15 mouse cellular contexts compared by ENCODE assay signal in genomic region chr4:133156831-133157230, GRCm38 (mm10). TPM values are rescaled to one million over a fixed set of nuclear protein-coding genes. Genes with fewer than 3 reads are reported as not detected.
DNase-seq lines count a peak whose midpoint lies in the region; ATAC-seq and TF ChIP-seq lines count a peak whose summit lies in the region.
"Had no signal": no experiment of that assay in that cellular context is flagged by ENCODE, and none has a peak within 500 bp of the region (broad histone marks: within the 10 kb centered on the region; RNA-seq: fewer than 3 reads in every experiment).

No protein-coding gene starts in this region.

- no peak overlapping the region for H3K4me2 ChIP-seq in forebrain, embryonic 15.5 days (replicated peaks)
- no peak overlapping the region for H3K4me2 ChIP-seq in forebrain, embryonic 12.5 days
- no peak overlapping the region for H3K4me2 ChIP-seq in kidney, postnatal 0 days (ENCODE audit: low read length)
- H3K4me2 ChIP-seq: liver, embryonic 15.5 days had no signal

- no peak for ATAC-seq in forebrain, embryonic 15.5 days (replicated peaks)
- ATAC-seq in forebrain, embryonic 12.5 days (ENCODE audit: low FRiP score), result no peak
- no peak for ATAC-seq in kidney, postnatal 0 days (replicated peaks; ENCODE audit: low FRiP score, low read depth)
- ATAC-seq: intestine, postnatal 0 days; Patski had no signal

- DNase-seq in kidney, postnatal 0 days (ENCODE audit: low spot score), result no peak
- DNase-seq in kidney, postnatal 10 days, result no peak
- no peak for DNase-seq in spleen, adult 2 months (ENCODE audit: low read depth in 1 of 2, low spot score in 2 of 2)
- DNase-seq in spleen, adult 18-20 months, result no peak
- no peak for DNase-seq in left cerebral cortex, postnatal 10 days (ENCODE audit: extremely low spot score in 1 of 2, low spot score in 2 of 2)
- DNase-seq in Muller cell, postnatal 12 days (ENCODE audit: inconsistent ontology term), result no peak
- DNase-seq: adrenal gland, adult 8-10 months; heart, postnatal 36 days had no signal

- H3K27me3 ChIP-seq in forebrain, embryonic 15.5 days, result no peaks in the 10 kb centered on the region
- no peaks in the 10 kb centered on the region for H3K27me3 ChIP-seq in forebrain, embryonic 12.5 days
- H3K27me3 ChIP-seq in kidney, postnatal 0 days (ENCODE audit: insufficient read depth, low read length), result no peaks in the 10 kb centered on the region
- no peaks in the 10 kb centered on the region for H3K27me3 ChIP-seq in spleen, adult 2 months (ENCODE audit: control insufficient read depth, insufficient read depth, low read length)
- H3K27me3 ChIP-seq: liver, embryonic 15.5 days; Patski had no signal

- peak overlapping the region; percentile 24; the same call in 1 of the 2 replicates for H3K27ac ChIP-seq in forebrain, embryonic 15.5 days (replicated peaks)
- H3K27ac ChIP-seq in forebrain, embryonic 12.5 days, result no peak overlapping the region
- H3K27ac ChIP-seq in kidney, postnatal 0 days, result 0 out of 2 replicates have a peak overlapping the region, but pooled peaks have one; percentile 22
- peak overlapping the region; percentile 38 for H3K27ac ChIP-seq in spleen, adult 2 months (ENCODE audit: insufficient read depth, low read length)
- H3K27ac ChIP-seq: liver, embryonic 15.5 days had no signal

- no peaks in the 10 kb centered on the region for H3K36me3 ChIP-seq in forebrain, embryonic 15.5 days
- H3K36me3 ChIP-seq in forebrain, embryonic 12.5 days (replicated peaks), result 0 out of 2 replicates have a peak, but pooled peaks cover 3% of the 10 kb centered on the region
- H3K36me3 ChIP-seq in kidney, postnatal 0 days (ENCODE audit: insufficient read depth, low read length), result no peaks in the 10 kb centered on the region
- peaks cover 4% of the 10 kb centered on the region for H3K36me3 ChIP-seq in spleen, adult 2 months (ENCODE audit: control insufficient read depth, insufficient read depth, low read length)

- TF ChIP-seq POLR2A in spleen, adult 2 months (IDR thresholded peaks at IDR 0.05; ENCODE audit: low read depth, low read length), result no peak

- peaks cover 22% of the 10 kb centered on the region for H3K4me1 ChIP-seq in forebrain, embryonic 15.5 days
- H3K4me1 ChIP-seq in forebrain, embryonic 12.5 days, result peaks cover 21% of the 10 kb centered on the region
- peaks cover 24% of the 10 kb centered on the region for H3K4me1 ChIP-seq in kidney, postnatal 0 days (replicated peaks; ENCODE audit: insufficient read depth, low read length)
- H3K4me1 ChIP-seq in spleen, adult 2 months (ENCODE audit: control insufficient read depth, insufficient read depth, insufficient read length), result peaks cover 45% of the 10 kb centered on the region

- H3K9me3 ChIP-seq in forebrain, embryonic 15.5 days, result no peaks in the 10 kb centered on the region
- H3K9me3 ChIP-seq in forebrain, embryonic 12.5 days, result no peaks in the 10 kb centered on the region
- H3K9me3 ChIP-seq in kidney, postnatal 0 days (replicated peaks; ENCODE audit: low read length), result no peaks in the 10 kb centered on the region
- H3K9me3 ChIP-seq: liver, embryonic 15.5 days had no signal

- no peak overlapping the region for H3K4me3 ChIP-seq in forebrain, embryonic 15.5 days
- no peak overlapping the region for H3K4me3 ChIP-seq in forebrain, embryonic 12.5 days (replicated peaks)
- no peak overlapping the region for H3K4me3 ChIP-seq in kidney, postnatal 0 days (replicated peaks; ENCODE audit: low read depth, low read length)
- no peak overlapping the region for H3K4me3 ChIP-seq in spleen, adult 2 months (ENCODE audit: extremely low read depth, insufficient read depth, insufficient read length)
- H3K4me3 ChIP-seq: liver, embryonic 15.5 days had no signal

- H3K9ac ChIP-seq in forebrain, embryonic 15.5 days (replicated peaks), result no peak overlapping the region
- H3K9ac ChIP-seq in forebrain, embryonic 12.5 days, result no peak overlapping the region
- no peak overlapping the region for H3K9ac ChIP-seq in kidney, postnatal 0 days (ENCODE audit: low read depth, low read length)
- H3K9ac ChIP-seq: liver, embryonic 15.5 days had no signal

- TF ChIP-seq CTCF in kidney, postnatal 0 days (IDR thresholded peaks at IDR 0.05; ENCODE audit: low read depth), result no peak
- no peak for TF ChIP-seq CTCF in spleen, adult 2 months (IDR thresholded peaks at IDR 0.05; ENCODE audit: extremely low read depth, insufficient read depth, insufficient read length, insufficient replicate concordance)

- intact Hi-C loops in left cerebral cortex, postnatal 10 days (cut with DNase I), result no loop called here

- 58% methylated on average over 10 of the region's 10 CpGs for WGBS in forebrain, embryonic 15.5 days
- 82% methylated on average over 10 of the region's 10 CpGs for WGBS in forebrain, embryonic 12.5 days
- WGBS in kidney, postnatal 0 days, result 60% methylated on average over 10 of the region's 10 CpGs
- WGBS in spleen, adult 2 months, result 72% methylated on average over 10 of the region's 10 CpGs

RNA-seq across cellular contexts. Expression of gene Wasf2, which starts 26.5 kb away (rescaled TPM):
- 31.8 and 33.6 TPM in 2 replicates for polyA plus RNA-seq in forebrain, embryonic 15.5 days (2015; fragmentation: Nextera tagmentation; extraction: Ambion mirVana)
- polyA plus RNA-seq in forebrain, embryonic 12.5 days (2016; fragmentation: Nextera tagmentation; extraction: Ambion mirVana), result 36.4 and 42.5 TPM in 2 replicates
- polyA plus RNA-seq in kidney, postnatal 0 days (2015; fragmentation: Nextera tagmentation; extraction: Ambion mirVana), result 98.8 and 113 TPM in 2 replicates
- 76.2 and 87.6 TPM in 2 replicates for polyA plus RNA-seq in spleen, adult 2 months (2012; rRNA removed)
- total RNA-seq in left cerebral cortex, postnatal 10 days (2021), result 10 to 100 TPM; 23.9 to 38.5 TPM

RNA-seq across cellular contexts. Expression of gene Cd164l2, which starts 55.1 kb away (rescaled TPM):
- 0.38 and 0.87 TPM in 2 replicates for polyA plus RNA-seq in forebrain, embryonic 15.5 days (2015; fragmentation: Nextera tagmentation; extraction: Ambion mirVana)
- 0.47 and 0.50 TPM in 2 replicates for polyA plus RNA-seq in forebrain, embryonic 12.5 days (2016; fragmentation: Nextera tagmentation; extraction: Ambion mirVana)
- polyA plus RNA-seq in kidney, postnatal 0 days (2015; fragmentation: Nextera tagmentation; extraction: Ambion mirVana), result 19.1 and 19.6 TPM in 2 replicates
- polyA plus RNA-seq in spleen, adult 2 months (2012; rRNA removed), result 0.19 and 0.54 TPM in 2 replicates
- 1 to 10 TPM; 1.3 to 1.5 TPM for total RNA-seq in left cerebral cortex, postnatal 10 days (2021)
- total RNA-seq: megakaryocyte, adult 5-6 weeks had no signal
- polyA plus RNA-seq: liver, embryonic 15.5 days had no signal

RNA-seq across cellular contexts. Expression of gene Gpr3, which starts 55.5 kb away (rescaled TPM):
- 0.48 and 0.55 TPM in 2 replicates for polyA plus RNA-seq in forebrain, embryonic 15.5 days (2015; fragmentation: Nextera tagmentation; extraction: Ambion mirVana)
- 0.14 and 0.29 TPM in 2 replicates for polyA plus RNA-seq in forebrain, embryonic 12.5 days (2016; fragmentation: Nextera tagmentation; extraction: Ambion mirVana)
- 0.11 and 0.54 TPM in 2 replicates for polyA plus RNA-seq in kidney, postnatal 0 days (2015; fragmentation: Nextera tagmentation; extraction: Ambion mirVana)
- polyA plus RNA-seq in spleen, adult 2 months (2012; rRNA removed), result 0.02 TPM in 1 of 2 replicates, not detected in the other
- total RNA-seq in left cerebral cortex, postnatal 10 days (2021), result 1 to 10 TPM; 5.1 to 5.2 TPM
- total RNA-seq: megakaryocyte, adult 5-6 weeks had no signal
- polyA plus RNA-seq: intestine, postnatal 0 days; liver, embryonic 15.5 days; thymus, postnatal 0 days had no signal

Comparison
In these comparisons a context has a peak if more than half of its experiments do, and no peak if none do; other contexts are left out.
1. RNA of gene Cd164l2, which starts 55.1 kb away (polyA plus RNA-seq): 19.1 to 19.6 TPM in kidney, postnatal 0 days; 0.38 to 0.87 TPM in forebrain, embryonic 15.5 days, 0.47 to 0.50 TPM in forebrain, embryonic 12.5 days and 0.19 to 0.54 TPM in spleen, adult 2 months; every median in the first group is over 10 times any median in the second.